Mouse (Mus musculus) retina, embryonic 14.5 days (tissue): Measurements from ENCODE around the gene Rhbg.

Experiments
- DNase-seq: peaks from one replicate; pipeline ENCODE4 v3.0.0-alpha.2; 2015; ENCODE audit warnings: low spot score

Gene Rhbg

DNA sequence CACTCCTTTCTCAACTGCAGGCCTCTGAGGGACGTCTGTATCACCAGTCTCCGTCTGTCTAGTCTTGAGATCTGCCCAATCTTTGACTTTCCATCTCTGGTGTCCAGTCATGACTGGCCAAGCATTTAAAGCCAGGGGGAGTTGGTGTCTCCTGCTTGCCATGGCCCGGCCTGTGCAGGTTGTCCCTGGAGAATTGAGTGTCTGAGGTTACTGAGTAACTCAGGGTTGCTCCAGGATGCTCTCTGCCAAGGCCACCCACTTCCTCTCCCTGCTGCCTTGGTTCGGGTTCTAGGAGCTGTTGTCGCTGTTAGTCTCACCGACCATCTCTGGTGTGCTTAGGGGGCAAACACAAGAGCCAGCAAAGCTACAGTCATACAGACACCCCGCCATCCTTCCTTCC is 1.9 kb upstream of the Rhbg start:
- DNase-seq, result no peak

DNA sequence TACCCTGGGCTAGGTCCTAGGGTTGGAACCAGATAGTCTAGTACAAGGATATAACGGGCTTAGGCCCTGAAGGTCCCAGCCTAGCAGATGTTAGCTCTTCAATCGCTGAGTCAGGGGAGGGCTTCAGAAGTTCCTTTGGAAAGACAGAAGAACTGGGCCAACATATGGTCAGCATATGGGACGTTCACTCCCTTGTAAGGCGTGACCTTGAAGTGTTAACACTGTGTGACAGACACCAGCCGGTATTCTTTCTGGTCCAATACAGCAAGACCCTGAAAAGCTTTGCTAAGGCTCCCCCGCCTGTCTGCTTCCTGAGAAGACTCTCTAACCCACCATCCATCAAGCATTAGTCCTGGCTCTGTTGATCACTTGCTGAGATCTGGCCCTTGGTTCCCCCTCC is 1.4 kb upstream of the Rhbg start:
- DNase-seq, result peak; percentile 46

DNA sequence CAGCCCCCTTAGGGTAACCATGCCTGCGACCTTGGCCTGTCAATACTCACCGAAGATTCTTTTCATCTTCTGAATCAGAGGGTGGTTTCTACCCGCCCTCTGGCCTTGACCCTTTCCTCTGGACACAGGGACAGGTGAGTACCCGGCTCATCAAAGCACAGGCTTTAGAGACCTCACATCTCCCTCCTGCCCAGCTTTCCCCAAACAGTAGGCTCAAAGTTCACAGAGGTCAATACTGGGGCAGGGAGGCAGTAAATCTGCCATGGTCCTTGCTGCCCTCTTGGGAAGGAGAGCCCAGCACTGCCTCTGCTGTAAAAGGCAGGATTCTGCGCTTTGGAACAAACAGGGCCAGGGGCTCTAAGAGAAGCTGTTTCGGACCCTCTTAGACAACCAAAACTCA is 1.8 kb downstream of the Rhbg start:
- DNase-seq, result no peak

DNA sequence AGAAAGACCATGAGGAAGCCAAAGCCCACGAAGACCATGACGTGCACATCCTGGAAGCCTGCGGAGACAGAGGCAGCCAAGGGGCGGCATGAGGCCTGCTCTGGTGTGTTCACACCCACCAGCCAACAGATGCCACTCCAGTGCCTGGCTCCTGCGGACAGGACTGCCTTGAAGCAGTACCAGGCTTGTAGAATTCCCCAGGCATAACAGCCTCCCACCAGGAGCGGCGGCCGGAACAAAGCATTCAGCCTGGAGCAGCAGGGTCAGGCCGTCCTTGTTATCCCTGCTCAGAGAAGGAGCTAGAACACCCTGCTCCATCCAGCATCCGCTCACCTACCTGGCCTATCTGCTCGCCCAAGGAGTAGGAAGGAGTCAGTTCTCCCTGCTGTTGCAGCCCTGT is 6.1 kb downstream of the Rhbg start:
- DNase-seq, result no peak

DNA sequence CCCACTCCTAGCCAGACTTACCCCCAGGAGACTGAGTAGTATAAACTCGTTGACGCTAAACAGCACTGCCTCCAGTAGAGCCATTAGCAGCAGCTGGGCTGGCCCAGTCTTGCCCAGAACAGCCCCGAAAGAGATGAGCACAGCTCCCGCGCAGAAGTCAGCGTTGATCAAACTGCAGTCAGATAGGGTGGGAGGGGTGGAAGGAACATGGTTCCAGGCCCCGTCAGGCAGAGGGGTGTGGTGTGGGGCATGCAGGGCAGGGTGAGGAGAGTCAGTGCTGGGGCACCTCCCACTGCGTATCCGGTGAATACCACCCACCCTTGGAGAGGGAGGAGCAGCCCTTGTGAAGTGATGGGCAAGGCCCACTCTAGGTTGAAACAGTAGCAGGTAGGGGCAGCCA is 6.8 kb downstream of the Rhbg start:
- DNase-seq, result no peak

DNA sequence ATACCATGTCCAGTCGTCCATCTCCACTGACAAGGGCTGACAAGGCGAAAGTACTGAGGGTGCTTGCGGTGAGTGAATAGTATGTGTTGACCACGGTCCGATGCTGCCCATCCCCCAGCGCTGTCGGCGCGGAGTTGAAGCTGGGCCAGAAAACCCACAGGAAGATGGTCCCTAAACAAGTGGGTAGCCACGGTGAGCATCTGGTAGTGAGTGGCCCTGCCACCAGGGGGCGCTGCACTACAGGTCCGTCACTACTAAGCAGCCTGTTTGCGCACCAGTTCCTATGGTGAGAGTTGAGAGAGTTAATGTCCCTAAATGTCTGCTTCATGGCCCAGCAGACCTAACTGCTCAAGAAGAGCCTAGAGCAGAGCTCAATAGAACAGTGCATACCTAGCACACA is 8.7 kb downstream of the Rhbg start:
- DNase-seq, result peak; percentile 89

DNA sequence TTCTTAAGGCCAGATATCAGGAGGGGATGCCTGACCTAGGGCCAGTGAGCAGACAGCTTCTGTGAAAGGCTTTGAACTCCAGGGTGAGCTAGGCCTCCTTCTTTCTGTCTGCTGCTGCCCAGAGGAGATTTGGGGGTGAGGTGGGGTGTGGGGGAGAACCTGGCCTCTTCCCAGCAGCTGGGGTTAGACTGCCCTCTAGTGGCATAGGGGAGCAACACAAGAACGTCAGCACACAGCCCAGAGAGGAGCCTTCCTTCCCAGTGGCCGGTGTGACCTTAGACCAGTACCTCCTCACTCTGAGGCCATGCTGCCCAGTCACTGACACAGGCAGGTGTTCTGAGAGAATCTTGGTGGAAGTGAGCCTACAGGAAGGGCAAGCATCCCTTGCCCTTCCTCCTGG is 10.4 kb downstream of the Rhbg start:
- peak; percentile 80 for DNase-seq

DNA sequence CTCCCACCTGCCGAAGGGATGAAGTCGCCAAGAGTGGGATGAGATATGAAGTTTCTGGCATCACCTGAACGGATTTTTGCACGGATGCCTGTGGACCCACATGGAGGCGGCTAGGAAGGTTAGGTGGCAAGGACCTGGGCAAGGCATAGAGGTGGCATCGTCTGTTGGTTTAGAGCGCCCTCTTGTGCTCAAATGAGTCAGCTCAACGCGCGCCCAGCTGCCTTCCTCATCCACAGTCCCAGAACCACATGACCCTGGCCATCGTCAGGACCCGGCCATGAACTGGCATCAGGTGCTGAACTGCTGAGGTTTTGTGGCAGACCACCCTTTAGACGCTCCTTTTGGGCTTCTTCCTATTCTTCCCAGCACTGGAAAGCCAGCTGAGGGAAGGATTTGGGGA is 12.0 kb downstream of the Rhbg start:
- DNase-seq, result peak; percentile 93

DNA sequence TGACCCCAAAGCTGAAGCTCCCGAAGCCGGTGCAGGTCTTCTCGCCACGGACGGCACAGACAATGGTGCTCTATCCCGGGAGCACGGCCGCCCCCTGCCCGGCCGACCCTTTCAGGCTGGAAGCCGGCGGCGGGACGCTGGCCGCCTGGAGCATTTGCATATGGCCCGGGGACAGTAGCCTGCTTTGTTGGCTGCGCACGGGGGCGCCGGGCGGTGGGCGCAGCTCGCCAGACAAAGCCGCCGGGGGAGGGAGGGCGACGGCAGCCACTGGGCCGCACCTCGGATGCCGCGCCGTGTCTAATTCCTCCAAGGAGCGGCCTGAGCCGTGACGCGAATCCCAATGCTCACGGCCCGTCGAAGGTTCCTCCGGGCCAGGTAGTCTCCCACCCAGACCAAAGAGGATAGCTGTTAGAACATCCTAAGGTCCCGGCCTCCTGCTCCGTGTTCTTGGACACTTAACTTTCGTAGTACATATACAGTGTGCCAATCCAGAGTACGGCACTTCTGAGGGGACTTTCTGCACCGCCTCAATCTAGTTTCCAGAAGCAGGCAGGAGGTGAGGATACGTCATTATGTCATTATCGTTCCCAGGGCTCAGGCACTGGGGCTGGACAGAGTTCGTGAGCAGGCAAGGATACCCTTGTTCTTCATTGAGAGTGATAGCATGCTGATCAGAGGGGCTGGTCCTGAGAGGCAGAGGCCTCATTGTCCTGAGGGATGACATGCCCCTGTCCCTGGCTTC is 13.3 kb downstream of the Rhbg start:
- DNase-seq, result peak; percentile 41

DNA sequence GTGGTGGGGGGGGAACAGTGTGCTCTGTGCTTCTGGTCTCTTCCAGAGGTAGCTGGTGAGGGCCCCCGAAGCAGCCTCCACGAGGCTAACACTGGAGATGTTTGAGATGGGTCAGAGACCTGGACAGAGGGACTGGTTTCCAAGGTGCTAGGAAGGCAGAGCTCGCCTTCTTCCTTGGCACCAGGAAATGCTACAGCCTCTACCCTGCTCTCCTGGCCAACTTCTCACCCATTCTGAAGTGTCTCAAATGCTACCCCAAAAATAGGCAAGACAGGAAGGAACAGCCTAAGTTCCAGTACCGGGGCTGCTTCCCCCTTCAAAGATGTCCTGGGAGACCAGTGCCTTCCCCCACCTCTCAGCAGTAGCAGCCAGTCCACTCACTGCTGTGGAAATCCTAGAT is 15.1 kb downstream of the Rhbg start:
- DNase-seq, result no peak

DNA sequence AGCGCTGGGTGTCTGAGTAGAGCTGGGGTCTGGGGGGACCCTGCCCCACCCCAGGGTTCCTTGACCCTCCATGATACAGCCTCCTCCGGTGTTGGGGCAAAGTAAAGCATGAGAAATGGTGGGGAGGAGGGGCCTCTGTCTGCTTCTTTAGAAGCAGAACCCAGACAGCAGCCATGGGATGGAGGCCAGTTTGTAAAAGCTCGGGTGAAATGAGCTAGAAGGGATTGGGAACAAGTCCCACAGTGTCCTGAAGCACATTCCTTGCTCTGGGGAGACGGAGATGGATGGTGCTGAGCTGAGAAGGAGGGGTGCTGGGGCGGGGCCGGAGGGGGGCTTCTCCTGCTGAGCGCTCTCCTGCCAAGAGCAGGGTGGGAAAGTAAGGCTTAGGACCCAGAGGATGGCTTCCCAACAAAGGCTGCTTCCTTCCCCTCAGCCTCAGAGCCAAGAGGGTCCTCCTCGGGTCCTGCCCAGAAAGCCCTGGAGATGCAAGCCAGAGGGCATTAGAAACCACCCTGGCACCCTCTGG is 15.6 kb downstream of the Rhbg start:
- no peak for DNase-seq

DNA sequence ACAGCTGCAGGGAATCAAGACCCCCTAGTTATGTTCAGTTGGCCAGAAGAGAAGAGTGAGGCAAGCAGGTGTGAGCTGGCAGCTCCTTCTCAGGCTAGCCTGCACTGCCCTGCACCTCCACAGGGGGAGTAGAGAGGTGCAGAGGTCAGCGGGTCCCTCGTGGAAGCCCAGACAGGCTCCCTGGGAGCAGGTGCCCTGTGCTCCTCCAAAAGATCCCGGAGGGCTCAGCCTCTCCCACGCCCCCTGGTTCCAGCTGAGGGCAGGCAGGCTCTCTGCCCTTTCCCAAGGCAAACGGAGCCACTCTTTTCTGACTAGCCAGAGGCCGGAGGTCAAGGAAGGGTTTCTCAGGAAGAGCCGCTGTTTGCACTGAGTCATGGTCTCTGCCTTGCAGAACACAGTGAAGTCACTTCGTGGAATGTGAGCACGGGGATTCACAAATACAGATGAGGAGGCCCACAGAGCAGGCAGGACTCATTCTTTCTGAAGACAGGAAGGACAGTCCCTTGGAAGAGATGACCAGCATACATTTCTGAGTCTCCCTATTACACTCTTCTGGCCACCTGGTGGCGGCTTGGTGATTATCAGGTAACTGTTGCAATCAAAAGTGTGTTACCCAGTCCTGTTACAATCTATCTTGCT is 16.8 kb downstream of the Rhbg start:
- DNase-seq, result peak; percentile 69

DNA sequence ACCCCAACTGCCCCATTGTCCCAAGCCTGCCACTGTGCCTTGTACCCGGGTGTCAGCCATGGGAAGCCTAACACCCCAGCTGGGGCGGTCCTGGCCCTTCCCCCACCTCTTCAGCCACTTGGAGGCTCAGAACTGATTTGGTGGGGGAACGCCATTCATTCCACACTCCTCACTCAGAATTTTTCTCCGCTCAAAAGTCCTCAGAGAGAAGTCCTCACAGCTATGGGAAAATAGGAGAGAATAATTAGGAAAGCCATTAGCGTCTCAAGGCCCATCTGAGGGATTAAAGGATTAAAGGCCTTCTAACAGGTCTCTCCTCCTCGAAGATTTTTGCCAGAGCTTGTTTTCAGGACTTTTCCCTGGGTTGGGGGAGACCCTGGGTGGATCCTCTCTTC is 17.4 kb downstream of the Rhbg start:
- DNase-seq, result no peak

DNA sequence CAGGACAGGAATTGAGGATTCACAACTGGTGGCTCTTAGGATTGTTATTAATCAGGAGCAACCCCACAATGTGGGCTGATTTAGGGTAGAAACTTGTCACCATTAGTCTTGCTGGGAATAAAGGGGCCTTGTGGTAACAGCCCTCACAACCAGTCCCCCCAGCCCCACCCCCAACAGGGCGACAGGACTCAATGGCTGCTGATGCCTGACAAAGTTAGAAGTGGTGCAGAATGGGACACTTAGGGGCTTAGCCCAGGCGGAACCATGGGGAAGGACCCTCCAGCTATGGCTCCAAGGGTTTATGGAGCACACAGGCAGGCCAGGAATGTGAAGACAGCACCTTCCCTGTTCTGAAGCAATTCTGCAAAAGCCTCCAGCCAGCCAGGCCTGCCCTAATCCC is 18.9 kb downstream of the Rhbg start:
- no peak for DNase-seq

DNA sequence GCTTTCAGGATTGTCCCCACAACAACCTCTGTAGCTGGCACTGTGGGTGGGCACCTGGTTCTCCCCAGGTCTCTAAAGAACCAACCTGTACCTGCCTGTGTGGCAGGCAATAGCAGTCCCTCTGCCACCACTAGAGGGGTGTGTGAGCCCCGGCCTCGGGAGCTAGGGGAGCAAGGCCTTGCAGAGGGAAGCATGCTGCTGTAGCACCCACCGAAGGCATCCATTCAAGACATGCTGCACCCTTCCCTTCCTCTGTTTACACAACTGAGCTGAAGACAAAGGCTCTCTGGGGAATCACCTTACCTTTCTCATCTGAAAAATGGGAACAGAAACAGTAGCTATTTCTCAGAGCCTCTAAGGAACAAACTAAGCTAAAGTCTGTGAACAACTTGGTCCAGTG is 19.3 kb downstream of the Rhbg start:
- DNase-seq, result peak; percentile 45

DNA sequence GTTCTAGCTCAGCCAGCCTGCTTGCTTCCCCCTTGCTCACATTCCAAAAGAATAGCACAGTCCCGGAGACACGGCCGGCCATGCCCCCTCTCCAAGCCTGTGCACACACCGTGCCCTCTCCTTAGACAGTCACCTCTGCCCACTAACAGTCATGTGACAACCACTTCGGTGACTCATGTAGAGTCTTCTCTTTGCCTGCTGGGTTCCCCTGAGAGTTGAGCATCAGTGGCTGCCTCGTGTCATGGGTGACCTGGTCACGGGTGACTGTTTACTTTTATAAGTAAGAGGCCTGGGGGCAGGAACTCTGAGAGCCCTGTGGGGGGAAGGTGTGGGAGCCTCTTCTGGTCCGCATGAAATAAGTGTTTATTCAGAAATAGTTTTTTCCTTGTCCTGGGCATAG is 20.5 kb downstream of the Rhbg start:
- no peak for DNase-seq

DNA sequence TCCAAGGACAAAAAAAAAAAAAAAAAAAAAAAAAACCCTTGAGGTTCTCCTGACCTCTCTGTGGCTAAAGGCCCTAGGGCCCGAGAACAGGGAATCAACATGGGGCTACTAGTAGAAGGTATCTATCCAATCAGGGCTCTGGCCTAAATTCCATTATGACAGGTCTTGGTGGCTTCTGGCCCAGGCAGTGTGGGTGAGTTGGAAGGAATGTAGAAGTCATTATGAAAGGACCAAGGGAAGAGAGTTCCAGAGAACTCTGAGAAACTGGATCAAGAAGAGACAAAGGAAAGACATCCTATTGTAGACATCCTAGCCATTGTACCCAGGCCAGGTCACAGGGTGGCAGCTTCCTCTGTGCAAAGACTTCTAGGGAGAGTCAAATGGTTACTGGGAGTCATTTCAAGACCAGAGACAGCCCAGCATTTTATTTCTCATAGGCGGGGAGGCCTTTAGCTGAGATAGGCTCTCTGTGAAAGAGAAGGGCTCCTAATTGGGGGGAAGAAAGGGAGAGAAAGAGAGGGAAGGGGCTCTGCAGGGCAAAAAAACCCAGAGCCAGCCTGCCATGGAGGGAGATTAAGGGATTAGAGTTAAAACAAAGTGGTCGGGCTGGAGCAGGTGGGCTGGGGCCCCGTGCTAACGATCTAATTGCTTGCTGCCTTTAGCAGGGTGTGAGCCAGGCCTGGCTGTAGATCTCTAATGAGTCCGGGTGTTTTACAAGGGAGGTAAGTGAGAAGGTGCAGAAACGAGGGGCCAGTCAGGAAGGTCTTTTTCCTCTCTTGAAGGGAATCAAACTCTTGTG is 21.5 kb downstream of the Rhbg start:
- peak; percentile 41 for DNase-seq

DNA sequence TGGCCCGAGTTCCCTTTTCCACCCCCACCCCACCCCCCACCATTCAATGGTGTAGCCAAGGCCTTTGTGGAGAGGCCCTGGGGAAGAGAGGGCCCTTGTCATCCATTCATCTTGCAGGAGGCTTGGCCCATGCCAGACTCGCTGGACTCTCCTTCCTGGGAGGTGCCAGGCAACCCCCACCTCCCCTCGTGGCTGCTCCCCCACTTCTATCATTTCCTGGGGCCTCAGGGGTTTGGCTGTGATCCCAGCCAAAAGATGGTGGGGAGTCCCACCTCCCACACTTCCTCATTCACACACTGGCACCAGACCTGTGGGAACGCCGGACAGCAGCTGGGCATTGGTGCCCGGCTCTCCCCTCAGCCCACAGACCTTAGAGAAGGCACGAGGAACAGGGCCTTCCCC is 22.2 kb downstream of the Rhbg start:
- no peak for DNase-seq

DNA sequence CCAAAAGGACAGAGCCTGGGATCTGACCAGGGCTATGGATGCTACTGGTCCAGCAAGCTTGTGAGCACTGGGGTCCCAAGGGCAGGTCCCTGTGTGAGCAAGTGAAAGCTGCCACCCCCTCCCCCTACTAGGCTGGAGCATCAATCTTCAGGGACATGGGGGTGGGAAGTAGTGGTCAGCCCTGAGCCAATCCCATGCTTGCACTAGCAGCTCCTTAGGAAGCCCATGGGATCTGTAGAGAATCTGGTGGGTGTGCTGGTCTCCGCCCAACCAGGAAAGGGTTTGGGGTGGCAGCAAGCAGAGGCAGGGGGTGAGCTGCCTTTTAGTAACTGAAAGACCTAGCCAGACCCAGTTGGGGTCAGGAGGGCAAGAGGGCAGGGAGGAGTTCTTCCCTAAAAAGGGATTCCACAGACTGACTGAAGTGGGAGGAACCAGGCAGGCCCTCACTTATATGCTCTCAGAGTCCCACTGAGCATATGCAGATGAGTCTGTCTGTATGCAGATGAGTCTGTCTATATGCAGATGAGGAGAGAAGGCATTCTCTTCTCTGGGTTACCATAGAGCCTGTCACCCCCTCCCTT is 23.4 kb downstream of the Rhbg start:
- DNase-seq, result no peak

DNA sequence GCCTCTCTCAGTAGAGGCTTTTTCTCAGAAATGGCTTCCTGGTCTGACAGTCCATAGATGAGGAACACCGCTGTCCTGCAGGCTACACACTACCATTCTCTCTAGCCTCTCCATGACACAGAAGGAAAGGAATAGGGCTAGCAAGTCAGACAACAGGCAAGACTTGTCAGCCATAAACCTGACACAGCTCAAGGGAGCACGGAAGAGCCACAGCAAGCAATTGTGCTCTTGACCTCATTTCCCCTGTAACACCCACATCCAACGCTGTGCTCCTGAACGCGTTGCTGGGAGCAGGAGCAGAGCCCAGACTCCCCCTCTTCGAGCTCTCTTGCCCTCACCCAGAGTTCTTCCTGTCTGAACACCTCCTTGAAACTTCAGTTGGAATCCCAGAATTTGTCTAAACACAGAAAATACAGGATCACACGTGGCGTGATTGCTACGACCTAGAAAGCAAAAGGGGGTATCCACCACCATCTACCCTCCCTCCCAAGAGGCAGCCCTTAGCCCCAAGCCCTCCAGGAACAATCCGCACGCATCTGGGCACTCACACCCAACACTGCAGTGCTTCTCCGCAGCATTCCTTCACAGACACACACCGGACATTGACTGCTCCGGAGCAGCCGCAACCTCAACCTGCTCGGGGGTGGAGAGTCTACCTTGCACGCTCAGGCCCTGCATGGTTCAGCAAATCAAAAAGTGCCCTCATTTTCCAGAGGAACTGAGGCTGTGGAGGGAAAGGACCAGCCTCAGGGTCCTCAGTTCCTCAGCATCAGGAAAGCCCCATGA is 24.1 kb downstream of the Rhbg start:
- DNase-seq, result no peak

DNA sequence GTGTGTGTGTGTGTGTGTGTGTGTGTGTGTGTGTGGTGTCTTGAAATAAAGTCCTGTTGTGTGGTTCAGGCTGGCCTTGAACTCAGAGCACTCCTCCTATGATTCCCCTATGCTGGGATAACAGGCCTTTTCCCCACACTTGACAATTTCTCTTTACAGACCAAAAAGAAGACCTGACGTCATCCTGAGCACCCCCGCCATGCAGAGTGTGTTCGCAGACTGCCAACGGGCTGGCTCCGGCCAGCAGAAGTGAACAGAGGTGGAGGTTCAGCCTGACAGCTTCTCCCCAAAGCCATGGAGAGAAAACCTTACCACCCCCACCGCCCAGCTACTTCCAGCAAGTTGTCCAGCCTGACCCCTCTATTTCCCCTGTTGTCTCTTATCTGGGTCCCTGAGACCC is 25.0 kb downstream of the Rhbg start:
- no peak for DNase-seq

DNA sequence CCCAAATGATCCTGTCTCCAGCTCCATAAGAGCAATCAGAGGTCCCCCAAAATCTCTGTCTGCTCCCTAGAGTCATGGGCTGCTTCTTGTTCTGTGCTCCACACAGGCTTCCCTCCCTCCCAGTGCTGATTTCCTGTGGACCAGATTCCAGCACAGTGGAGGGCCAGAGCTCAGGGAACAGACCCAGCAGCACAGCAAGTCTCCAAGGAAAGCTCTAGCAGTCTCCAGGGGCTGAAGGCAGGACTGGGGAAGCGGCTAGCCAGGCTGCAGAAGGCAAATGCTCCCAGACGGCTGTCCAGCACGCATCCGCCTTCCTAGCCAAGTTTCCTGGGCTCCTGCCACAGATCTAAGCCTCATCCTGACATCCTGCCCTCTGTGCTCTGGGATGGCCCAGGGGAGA is 25.6 kb downstream of the Rhbg start:
- no peak for DNase-seq
